Mouse (Mus musculus) heart, postnatal 0 days (tissue): Measurements from ENCODE around the gene Ssxb10.

Source experiments
- CTCF ChIP-seq: IDR thresholded peaks from 2 replicates; pipeline ENCODE4 v1.5.1; 2016; ENCODE audit warnings: antibody characterized with exemption, control low read depth, low read depth
- EP300 ChIP-seq: IDR thresholded peaks from 2 replicates; pipeline ENCODE4 v1.6.1; 2016; ENCODE audit warnings: antibody characterized with exemption, low read depth

DNA sequence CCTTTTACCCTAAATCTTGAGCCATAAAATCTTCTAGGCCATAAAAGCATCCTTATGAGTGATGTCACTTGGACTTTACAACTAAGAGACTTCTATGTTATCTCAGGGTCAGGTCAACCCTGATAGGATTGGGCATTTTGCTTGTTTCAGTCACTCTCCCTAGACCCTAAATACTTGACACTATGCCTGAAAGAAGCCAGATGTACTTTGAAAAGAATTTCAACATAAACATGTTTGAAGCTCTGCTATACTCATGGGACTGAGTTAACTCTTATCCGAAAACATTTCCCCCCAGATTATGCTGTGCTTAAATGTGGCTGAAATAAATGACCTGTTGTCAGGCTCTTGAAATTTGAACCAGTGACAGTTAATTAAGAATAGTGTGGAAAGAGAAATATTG, 17.9 kb upstream of the Ssxb10 start:
- TF ChIP-seq CTCF (no peak), EP300 (no peak)
